Mouse (Mus musculus) lung, postnatal 0 days (tissue): ENCODE results near the gene Abcc8.

Source experiments
- CTCF ChIP-seq: IDR thresholded peaks from 2 replicates; pipeline ENCODE4 v1.5.1; 2016; ENCODE audit warnings: antibody characterized with exemption, mild to moderate bottlenecking
- EP300 ChIP-seq: IDR thresholded peaks from 2 replicates; pipeline ENCODE4 v1.6.1; 2016; ENCODE audit warnings: antibody characterized with exemption, mild to moderate bottlenecking, control low read depth

GRCm38 (mm10) chr7:46125340-46125739 is 54.5 kb downstream of the Abcc8 start:
- no peak for TF ChIP-seq CTCF
- TF ChIP-seq EP300: no peak
